Comparison of ENCODE assay signal across 22 mouse cellular contexts in the genomic region with DNA sequence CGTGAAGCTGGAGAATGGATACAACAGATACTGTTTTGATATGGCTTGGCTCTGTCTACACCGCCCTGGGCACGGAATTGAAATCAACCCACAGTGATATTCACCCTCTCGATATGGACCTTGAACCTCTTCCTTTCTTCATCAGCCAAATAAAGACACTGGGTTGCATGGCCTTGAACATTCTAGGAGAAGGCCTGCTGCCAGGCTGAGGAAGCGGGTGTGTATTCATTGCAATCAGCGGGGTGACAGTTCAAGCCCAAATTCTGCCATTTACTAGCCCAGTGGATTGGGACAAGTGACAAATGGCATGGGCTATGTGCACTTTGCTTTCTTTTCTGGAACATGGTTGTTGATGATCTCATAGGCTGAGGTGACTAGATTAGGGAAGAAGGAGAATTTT.
DNase-seq lines count a peak whose midpoint lies in the region; ATAC-seq lines count a peak whose summit lies in the region.
"Had no signal": no experiment of that assay in that cellular context is flagged by ENCODE, and none has a peak within 500 bp of the region (broad histone marks: within the 10 kb centered on the region; RNA-seq: fewer than 3 reads in every experiment).

No protein-coding gene starts in this region.

- no peak overlapping the region for H3K4me3 ChIP-seq in lung, embryonic 16.5 days (ENCODE audit: low read length)
- H3K4me3 ChIP-seq: embryonic facial prominence, embryonic 12.5 days; embryonic facial prominence, embryonic 15.5 days; gastrocnemius, adult 2 months; hindbrain, embryonic 12.5 days; hindbrain, embryonic 15.5 days had no signal

- H3K9me3 ChIP-seq in lung, embryonic 16.5 days (ENCODE audit: control insufficient read depth, low read length): no peaks in the 10 kb centered on the region
- H3K9me3 ChIP-seq: embryonic facial prominence, embryonic 12.5 days; embryonic facial prominence, embryonic 15.5 days; hindbrain, embryonic 12.5 days; hindbrain, embryonic 15.5 days had no signal

- 82% methylated on average over 6 of the region's 6 CpGs for WGBS in lung, embryonic 16.5 days

- 0 out of 2 replicates have a peak, but pooled peaks cover 4% of the 10 kb centered on the region for H3K4me1 ChIP-seq in lung, embryonic 16.5 days (replicated peaks; ENCODE audit: control insufficient read depth, insufficient read depth, low read length)
- H3K4me1 ChIP-seq: embryonic facial prominence, embryonic 15.5 days; hindbrain, embryonic 12.5 days; hindbrain, embryonic 15.5 days had no signal

- H3K4me2 ChIP-seq in lung, embryonic 16.5 days (ENCODE audit: low read depth, low read length): no peak overlapping the region
- H3K4me2 ChIP-seq: embryonic facial prominence, embryonic 12.5 days; embryonic facial prominence, embryonic 15.5 days; heart, embryonic 11.5 days; hindbrain, embryonic 12.5 days; hindbrain, embryonic 15.5 days had no signal

- ATAC-seq in lung, embryonic 16.5 days (ENCODE audit: low read depth): peak; percentile 26; the same call in 1 of the 2 replicates
- ATAC-seq: activated CD4-positive, CD25-positive, alpha-beta regulatory T cell, adult 4 months; forebrain, embryonic 14.5 days; forebrain, postnatal 0 days had no signal

- intact Hi-C loops in left cerebral cortex, postnatal 4 days (cut with DNase I): no loop called here
- intact Hi-C loops in left cerebral cortex, postnatal 25 days (cut with DNase I): no loop called here

- H3K36me3 ChIP-seq in lung, embryonic 16.5 days (ENCODE audit: control insufficient read depth, insufficient read depth, low read length): no peaks in the 10 kb centered on the region
- H3K36me3 ChIP-seq: embryonic facial prominence, embryonic 12.5 days; embryonic facial prominence, embryonic 15.5 days; hindbrain, embryonic 12.5 days; hindbrain, embryonic 15.5 days had no signal

- no peak overlapping the region for H3K9ac ChIP-seq in lung, embryonic 16.5 days (ENCODE audit: low read length)
- H3K9ac ChIP-seq: embryonic facial prominence, embryonic 12.5 days; embryonic facial prominence, embryonic 15.5 days; forebrain, postnatal 0 days; hindbrain, embryonic 12.5 days; hindbrain, embryonic 15.5 days had no signal

- H3K27ac ChIP-seq in lung, embryonic 16.5 days (ENCODE audit: low read length): peak overlapping the region; percentile 14; the same call in 1 of the 2 replicates
- H3K27ac ChIP-seq: embryonic facial prominence, embryonic 12.5 days; embryonic facial prominence, embryonic 15.5 days; gastrocnemius, adult 2 months; hindbrain, embryonic 12.5 days; hindbrain, embryonic 15.5 days had no signal

- DNase-seq in adrenal gland, adult (ENCODE audit: inconsistent age in 2 of 2, low spot score in 1 of 2): peak; percentile 46 to 82
- no peak for DNase-seq in adrenal gland, postnatal 4 days (ENCODE audit: low spot score in 2 of 2)
- DNase-seq in left cerebral cortex, postnatal 4 days: peak; percentile 8
- DNase-seq in left cerebral cortex, postnatal 25 days (ENCODE audit: low spot score in 2 of 2): no peak
- no peak for DNase-seq in lung, postnatal 10 days
- DNase-seq in adrenal gland, postnatal 25 days: peak; percentile 21
- DNase-seq in right cerebral cortex, postnatal 36 days (ENCODE audit: low spot score in 2 of 2): no peak
- DNase-seq: cerebellum, adult 18-20 months; cerebellum, adult 9-10 months; cerebellum, postnatal 14 days; forebrain, postnatal 0 days; gastrocnemius, adult 2 months; gastrocnemius, postnatal 14 days; heart, adult 11 months had no signal

- H3K27me3 ChIP-seq in lung, embryonic 16.5 days (ENCODE audit: control insufficient read depth, insufficient read depth, low read depth, low read length): no peaks in the 10 kb centered on the region
- H3K27me3 ChIP-seq: embryonic facial prominence, embryonic 12.5 days; embryonic facial prominence, embryonic 15.5 days; hindbrain, embryonic 12.5 days; hindbrain, embryonic 15.5 days had no signal

Comparison
In these comparisons a context has a peak if more than half of its experiments do, and no peak if none do; other contexts are left out.
1. DNase-seq: peak in adrenal gland, adult (2 of 2), left cerebral cortex, postnatal 4 days (single experiment) and adrenal gland, postnatal 25 days (single experiment); none in adrenal gland, postnatal 4 days (0 of 2), left cerebral cortex, postnatal 25 days (0 of 2), lung, postnatal 10 days (single experiment) and right cerebral cortex, postnatal 36 days (0 of 2).